Mouse (Mus musculus) liver, embryonic 14.5 days (tissue): ENCODE data around the gene Mtmr14.

ENCODE experiments used
- CTCF ChIP-seq: IDR thresholded peaks from 2 replicates; pipeline ENCODE4 v1.5.1; 2016; ENCODE audit warnings: antibody characterized with exemption, low read depth, control low read depth
- EP300 ChIP-seq: IDR thresholded peaks from 2 replicates; pipeline ENCODE4 v1.6.1; 2016; ENCODE audit warnings: antibody characterized with exemption, low read depth

DNA sequence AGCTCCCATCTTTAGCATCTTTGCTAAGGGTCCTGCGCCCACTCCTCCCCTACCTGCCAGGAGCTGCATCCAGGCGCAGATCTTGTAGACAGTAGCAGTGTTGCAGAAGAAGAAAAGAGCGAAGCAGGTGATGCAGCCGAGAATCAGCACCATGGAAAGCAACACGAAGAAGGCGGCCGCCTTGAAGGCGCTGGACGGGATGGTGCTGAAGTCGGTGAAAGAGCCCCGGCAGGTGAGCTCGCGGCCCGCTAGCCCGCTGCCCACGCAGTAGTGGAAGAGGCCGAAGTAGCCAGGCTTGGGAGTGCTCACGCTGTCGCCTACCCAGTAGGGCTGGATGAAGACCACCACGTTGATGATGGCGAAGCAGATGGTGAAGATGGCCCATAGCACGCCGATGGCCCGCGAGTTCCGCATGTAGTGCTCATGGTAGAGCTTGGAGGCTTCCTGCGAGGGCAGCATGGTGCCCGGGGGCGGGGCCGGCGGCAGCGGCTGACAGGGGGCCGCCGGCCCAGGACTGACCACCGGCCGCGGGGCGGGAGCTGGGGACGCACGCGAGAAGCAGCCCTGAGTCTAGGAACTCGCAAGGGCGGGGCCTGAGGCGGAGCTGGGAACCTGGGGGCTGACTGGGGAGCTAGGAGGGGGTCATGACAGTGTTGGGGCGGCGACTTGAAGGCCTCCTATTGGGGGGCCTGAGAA lies 43.7 kb upstream of the Mtmr14 start:
- TF ChIP-seq CTCF (no peak), EP300 (no peak)
